Mouse (Mus musculus) intestine, embryonic 15.5 days (tissue): Measurements from ENCODE around the gene Sec61a2. TPM values are rescaled to one million over a fixed set of nuclear protein-coding genes. Genes with fewer than 3 reads are reported as not detected.
A peak's percentile ranks its signal among the peaks of the same experiment; 100 is the strongest.

Experiments
- ATAC-seq: fragments of 200-750 bp; cut with Nextera tagmentation; 2 replicates; pipeline ENCODE4 v1.8.0; 2017; ENCODE audit warnings: moderate TSS enrichment, moderate library complexity
- H3K27ac ChIP-seq: fragments of 300-500 bp; sonication (generic); 2 replicates; pipeline ENCODE4 v1.5.1; 2015; ENCODE audit warnings: mild to moderate bottlenecking, inconsistent platforms
- H3K27me3 ChIP-seq: fragments of 300-500 bp; sonication (generic); replicated peaks from 2 replicates; pipeline ENCODE4 v1.6.1; 2015; ENCODE audit warnings: inconsistent platforms
- H3K36me3 ChIP-seq: fragments of 300-500 bp; sonication (generic); 2 replicates; pipeline ENCODE4 v1.6.1; 2015; ENCODE audit warnings: inconsistent platforms
- H3K4me1 ChIP-seq: fragments of 300-500 bp; sonication (generic); replicated peaks from 2 replicates; pipeline ENCODE4 v1.6.1; 2015; ENCODE audit warnings: inconsistent platforms
- H3K4me2 ChIP-seq: fragments of 300-500 bp; sonication (generic); replicated peaks from 2 replicates; pipeline ENCODE4 v1.6.1; 2015; ENCODE audit warnings: mild to moderate bottlenecking, inconsistent platforms
- H3K4me3 ChIP-seq: fragments of 300-500 bp; sonication (generic); replicated peaks from 2 replicates; pipeline ENCODE4 v1.5.1; 2015; ENCODE audit warnings: inconsistent platforms
- H3K9ac ChIP-seq: fragments of 300-500 bp; sonication (generic); 2 replicates; pipeline ENCODE4 v1.6.1; 2015; ENCODE audit warnings: inconsistent platforms
- H3K9me3 ChIP-seq: fragments of 300-500 bp; sonication (generic); 2 replicates; pipeline ENCODE4 v1.6.1; 2016; ENCODE audit warnings: inconsistent platforms
- WGBS: fragments of 180-500 bp; shearing (Covaris S2); methylation state at CpG from one replicate; pipeline ENCODE4 v1.1.7; 2015; 5-methylcytosine and 5-hydroxymethylcytosine counted together
- polyA plus RNA-seq: library from polyadenylated mRNA; unstranded; fragments of >200 nt; fragmentation: Nextera tagmentation; extraction: Ambion mirVana; gene quantifications from 2 replicates; pipeline ENCODE4 v1.2.1, GENCODE M21; 2015

Gene Sec61a2
- polyA plus RNA-seq, 1 experiment from 2014 or later: 62.3 TPM

DNA sequence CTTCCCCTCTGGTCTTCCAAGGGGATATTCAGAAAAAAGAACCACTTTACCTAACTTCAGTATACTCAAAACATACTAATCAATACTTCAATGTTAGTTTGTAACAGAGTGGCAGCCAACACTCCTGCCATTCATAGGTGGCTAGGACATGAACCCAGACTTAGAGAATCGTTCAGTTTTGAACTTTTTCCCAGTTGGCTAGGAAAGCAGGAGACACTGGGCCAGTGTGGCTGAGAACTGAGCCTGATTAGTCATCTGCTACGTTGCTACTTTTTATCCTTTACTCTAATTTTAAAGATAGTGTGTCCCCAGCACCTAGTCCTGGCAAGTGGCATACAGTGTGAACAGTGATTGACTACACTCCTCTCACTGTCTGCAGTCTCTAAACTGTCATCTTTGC lies 27.6 kb downstream of the Sec61a2 start:
- no peaks in the 10 kb centered on the region for H3K4me1 ChIP-seq
- H3K27ac ChIP-seq: no peak overlapping the region
- no peak for ATAC-seq
- no peaks in the 10 kb centered on the region for H3K9me3 ChIP-seq
- no peaks in the 10 kb centered on the region for H3K27me3 ChIP-seq
- no peak overlapping the region for H3K4me3 ChIP-seq
- peaks cover 16% of the 10 kb centered on the region for H3K36me3 ChIP-seq
- H3K4me2 ChIP-seq: no peak overlapping the region
- 86% methylated on average over 2 of the region's 2 CpGs for WGBS
- no peak overlapping the region for H3K9ac ChIP-seq

DNA sequence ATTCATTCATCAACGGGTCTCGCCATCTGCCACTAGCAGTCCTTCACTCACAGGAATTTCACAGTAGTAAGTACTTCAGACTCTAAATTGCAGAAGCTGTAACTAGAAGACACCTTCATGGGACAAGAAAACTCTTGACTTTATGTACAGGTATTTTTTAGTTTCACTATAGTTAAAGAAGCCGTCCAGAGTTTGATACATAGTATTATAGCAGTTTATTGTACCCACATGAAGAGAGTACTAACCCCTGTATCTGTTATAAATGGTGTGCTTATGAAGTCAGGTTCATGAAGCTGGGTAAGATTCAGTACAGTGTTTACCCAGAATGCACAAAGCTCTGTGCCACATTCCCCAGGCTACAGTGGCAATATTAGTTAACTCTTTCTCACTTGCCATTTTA lies 32.4 kb downstream of the Sec61a2 start, which contains the start of gene Gm13199:
Gm13199 (minus strand) TSS at position 101 of the 400 bp plus-strand sequence.
- Histone ChIP-seq H3K4me1 (no peaks in the 10 kb centered on the region), H3K9ac (no peak within 1 kb of the TSS), H3K4me2 (no peak within 1 kb of the TSS), H3K27ac (no peak within 1 kb of the TSS), H3K27me3 (no peaks in the 10 kb centered on the region), H3K9me3 (no peaks in the 10 kb centered on the region), H3K36me3 (peaks cover 26% of the 10 kb centered on the region), H3K4me3 (no peak within 1 kb of the TSS)
- ATAC-seq: no peak
- WGBS: 94% methylated on average over 3 of the region's 3 CpGs

DNA sequence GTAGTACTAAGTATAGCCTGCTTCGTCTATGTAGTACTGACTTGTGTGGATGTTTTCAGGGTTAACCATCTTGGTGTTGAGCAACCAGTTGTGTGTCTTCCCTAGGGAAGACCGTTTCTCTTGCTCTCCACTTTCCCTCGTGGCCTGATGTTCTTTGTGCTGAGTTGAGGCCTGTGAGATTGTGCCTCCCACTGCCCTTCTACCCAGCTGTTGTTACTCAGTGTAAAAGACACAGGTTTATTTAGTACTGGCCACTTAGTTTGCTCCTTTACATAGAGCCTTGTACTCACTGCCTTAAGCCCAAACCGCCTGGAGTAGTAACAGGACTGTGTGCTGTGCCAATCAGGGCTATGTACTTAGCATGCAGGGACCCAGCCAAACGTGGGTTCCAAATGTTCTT lies 43.4 kb downstream of the Sec61a2 start:
- Histone ChIP-seq H3K9ac (no peak overlapping the region), H3K27ac (no peak overlapping the region), H3K4me2 (no peak overlapping the region), H3K9me3 (no peaks in the 10 kb centered on the region), H3K27me3 (no peaks in the 10 kb centered on the region), H3K4me1 (no peaks in the 10 kb centered on the region), H3K4me3 (no peak overlapping the region), H3K36me3 (peaks cover 5% of the 10 kb centered on the region)
- no peak for ATAC-seq
- WGBS: 87% methylated on average over 5 of the region's 5 CpGs

DNA sequence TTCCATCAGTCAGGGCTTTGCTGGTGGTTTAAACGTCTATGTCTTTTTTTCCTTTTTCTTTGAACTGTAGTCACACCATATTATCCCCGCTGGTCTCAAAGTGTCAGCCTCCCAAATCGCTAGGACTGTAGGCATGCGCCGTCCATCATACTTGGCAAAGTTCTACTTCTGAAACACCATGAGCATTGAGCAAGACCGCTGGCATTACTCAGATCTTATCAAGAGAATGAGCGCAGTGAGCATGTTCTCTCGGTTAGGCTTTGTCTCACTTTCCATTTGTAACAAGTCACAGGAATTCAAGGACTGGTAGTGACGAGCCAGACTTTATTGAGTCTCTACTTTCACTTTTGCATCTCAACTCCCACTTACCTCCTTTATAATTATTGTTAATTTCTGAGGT lies 44.1 kb downstream of the Sec61a2 start:
- H3K27me3 ChIP-seq: no peaks in the 10 kb centered on the region
- ATAC-seq: no peak
- H3K27ac ChIP-seq: no peak overlapping the region
- 89% methylated on average over 9 of the region's 9 CpGs for WGBS
- no peaks in the 10 kb centered on the region for H3K9me3 ChIP-seq
- H3K4me2 ChIP-seq: no peak overlapping the region
- no peak overlapping the region for H3K4me3 ChIP-seq
- no peak overlapping the region for H3K9ac ChIP-seq
- peaks cover 5% of the 10 kb centered on the region for H3K36me3 ChIP-seq
- H3K4me1 ChIP-seq: 0 out of 2 replicates have a peak, but pooled peaks cover 5% of the 10 kb centered on the region

DNA sequence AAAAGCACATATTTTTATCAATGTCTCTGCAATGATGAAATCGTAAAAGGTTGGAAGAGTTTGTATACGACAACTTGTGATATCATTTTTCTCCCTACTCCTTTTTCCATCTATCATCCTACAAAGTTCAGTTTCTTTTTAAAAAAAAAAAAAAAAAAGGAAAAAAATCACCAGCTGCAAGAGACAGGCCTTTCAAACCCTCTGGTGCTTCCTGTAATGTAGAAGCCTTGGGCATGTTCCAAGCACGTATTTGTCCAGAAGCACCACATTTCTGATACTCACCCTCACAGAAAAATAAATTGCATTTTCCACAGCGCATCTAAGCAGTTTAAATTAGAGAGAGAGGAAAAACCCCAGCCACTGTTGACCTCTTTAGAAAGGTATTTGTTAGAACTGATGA lies 49.4 kb downstream of the Sec61a2 start:
- 0 out of 2 replicates have a peak, but pooled peaks cover 5% of the 10 kb centered on the region for H3K4me1 ChIP-seq
- H3K36me3 ChIP-seq: peaks cover 11% of the 10 kb centered on the region
- peak overlapping the region; percentile 63 for H3K4me3 ChIP-seq
- WGBS: 14% methylated on average over 4 of the region's 4 CpGs
- H3K27ac ChIP-seq: no peak overlapping the region
- no peak for ATAC-seq
- peak overlapping the region; percentile 87; the same call in 1 of the 2 replicates for H3K9ac ChIP-seq
- no peaks in the 10 kb centered on the region for H3K9me3 ChIP-seq
- H3K27me3 ChIP-seq: no peaks in the 10 kb centered on the region
- H3K4me2 ChIP-seq: peak overlapping the region; percentile 52

DNA sequence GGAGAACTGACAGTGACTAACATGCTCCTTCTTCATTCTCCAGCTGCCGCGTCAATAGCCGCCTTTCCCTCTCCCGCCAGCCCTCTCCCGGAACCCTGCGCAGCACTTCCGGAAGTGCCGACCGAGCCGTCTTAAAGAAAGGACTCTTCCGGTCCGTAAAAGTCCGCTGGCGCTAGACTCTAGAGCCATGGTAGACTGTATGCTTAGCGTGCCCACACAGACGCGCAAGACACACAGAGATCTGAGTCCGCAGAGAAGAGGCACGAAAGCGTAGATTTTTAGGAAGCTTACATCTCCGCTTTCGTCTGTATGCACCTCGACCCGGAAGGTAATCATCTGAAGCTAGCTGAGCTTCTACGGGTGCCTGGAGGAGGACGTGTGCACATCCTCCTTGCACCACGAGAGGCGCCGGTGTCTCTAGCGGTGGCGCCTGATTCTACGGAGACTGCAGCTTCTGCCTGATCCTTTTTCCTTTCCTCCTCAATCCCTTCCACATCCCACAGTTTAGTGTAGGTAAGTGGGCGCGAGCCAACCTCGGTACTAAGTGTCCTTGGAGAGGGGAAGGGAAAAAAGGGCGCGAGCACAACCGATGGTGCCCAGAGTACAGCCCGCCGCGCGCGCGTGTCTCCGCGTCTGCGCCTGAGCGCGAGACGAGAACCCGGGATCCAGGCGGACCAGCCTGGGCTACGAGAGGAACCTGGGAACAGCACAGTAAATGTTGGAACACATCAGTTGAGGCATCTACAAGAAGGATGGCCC lies 50.2 kb downstream of the Sec61a2 start, which contains the start of the genes Nudt5 and Cdc123:
Nudt5 (plus strand) TSS at position 147 of the 759 bp plus-strand sequence.
Cdc123 (minus strand) TSS at position 292 of the 759 bp plus-strand sequence.
- peak; percentile 98 for ATAC-seq
- under 1% methylated on average over 53 of the region's 53 CpGs for WGBS

DNA sequence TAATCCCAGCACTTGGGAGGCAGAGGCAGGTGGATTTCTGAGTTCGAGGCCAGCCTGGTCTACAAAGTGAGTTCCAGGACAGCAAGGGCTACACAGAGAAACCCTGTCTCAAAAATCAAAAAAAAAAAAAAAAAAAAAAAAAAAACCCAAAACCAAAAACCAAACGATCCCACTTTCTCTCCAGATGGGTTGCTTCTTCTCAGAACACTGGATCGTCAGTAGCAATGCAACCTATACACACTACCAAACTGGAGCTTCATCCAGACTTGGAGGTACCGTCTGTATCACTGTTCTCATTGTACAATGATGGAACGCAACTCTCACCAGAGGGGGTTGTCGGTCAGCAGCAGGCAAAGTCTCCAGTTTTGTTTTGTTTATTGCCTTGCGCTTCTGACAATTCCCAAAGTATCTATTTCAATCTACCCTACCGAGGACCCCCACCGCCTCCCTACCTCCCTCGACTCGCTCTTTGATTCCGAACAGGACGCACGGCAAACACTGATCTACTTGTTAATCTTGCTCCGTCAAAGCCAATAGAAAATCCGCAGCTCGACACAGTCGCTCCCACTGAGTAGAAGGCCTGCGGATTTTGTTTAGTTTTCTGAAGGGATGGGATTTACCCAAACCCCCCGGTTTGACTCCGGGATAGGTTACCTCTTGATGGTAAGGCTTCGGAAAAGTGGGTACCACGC lies 50.9 kb downstream of the Sec61a2 start:
- ATAC-seq: peak; percentile 57
- Histone ChIP-seq H3K4me3 (peak overlapping the region; percentile 63), H3K27ac (peak overlapping the region; percentile 94), H3K9me3 (no peaks in the 10 kb centered on the region), H3K4me2 (peak overlapping the region; percentile 61), H3K36me3 (peaks cover 24% of the 10 kb centered on the region), H3K27me3 (no peaks in the 10 kb centered on the region), H3K4me1 (0 out of 2 replicates have a peak, but pooled peaks cover 5% of the 10 kb centered on the region), H3K9ac (peak overlapping the region; percentile 87)
- 4% methylated on average over 23 of the region's 23 CpGs for WGBS

More for the DNA sequence above, 50.2 kb downstream of the Sec61a2 start, which contains the start of the genes Nudt5 and Cdc123:
- Histone ChIP-seq H3K4me2 (peak within 1 kb of the TSS; percentile 61), H3K27ac (peak within 1 kb of the TSS; percentile 94), H3K4me3 (peak within 1 kb of the TSS; percentile 63), H3K4me1 (0 out of 2 replicates have a peak, but pooled peaks cover 5% of the 10 kb centered on the region), H3K9me3 (no peaks in the 10 kb centered on the region), H3K27me3 (no peaks in the 10 kb centered on the region), H3K9ac (peak within 1 kb of the TSS; percentile 87), H3K36me3 (peaks cover 19% of the 10 kb centered on the region)

DNA sequence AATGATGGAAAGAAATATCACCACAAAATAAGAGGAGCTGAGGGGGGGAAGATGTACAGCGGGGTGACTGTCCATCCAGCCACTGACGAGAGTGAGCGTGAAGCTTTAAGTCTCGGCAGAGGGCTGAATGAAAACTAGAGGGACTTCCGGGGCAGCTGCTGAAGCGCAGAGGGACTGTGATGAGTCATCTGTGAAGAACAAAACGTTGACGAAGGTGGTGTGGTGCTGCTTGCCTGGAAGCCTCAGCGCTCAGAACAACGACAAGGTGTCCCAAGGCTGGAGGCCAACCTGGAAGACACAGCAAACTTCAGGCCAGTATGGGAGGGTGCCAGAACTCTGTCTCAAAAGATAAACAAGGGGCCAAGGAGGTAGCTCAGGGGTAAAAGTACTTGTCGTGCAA lies 54.4 kb downstream of the Sec61a2 start:
- no peaks in the 10 kb centered on the region for H3K27me3 ChIP-seq
- H3K27ac ChIP-seq: no peak overlapping the region
- H3K4me2 ChIP-seq: no peak overlapping the region
- no peak overlapping the region for H3K9ac ChIP-seq
- peaks cover 23% of the 10 kb centered on the region for H3K36me3 ChIP-seq
- 95% methylated on average over 11 of the region's 11 CpGs for WGBS
- ATAC-seq: no peak
- H3K4me3 ChIP-seq: no peak overlapping the region
- no peaks in the 10 kb centered on the region for H3K9me3 ChIP-seq
- no peaks in the 10 kb centered on the region for H3K4me1 ChIP-seq

DNA sequence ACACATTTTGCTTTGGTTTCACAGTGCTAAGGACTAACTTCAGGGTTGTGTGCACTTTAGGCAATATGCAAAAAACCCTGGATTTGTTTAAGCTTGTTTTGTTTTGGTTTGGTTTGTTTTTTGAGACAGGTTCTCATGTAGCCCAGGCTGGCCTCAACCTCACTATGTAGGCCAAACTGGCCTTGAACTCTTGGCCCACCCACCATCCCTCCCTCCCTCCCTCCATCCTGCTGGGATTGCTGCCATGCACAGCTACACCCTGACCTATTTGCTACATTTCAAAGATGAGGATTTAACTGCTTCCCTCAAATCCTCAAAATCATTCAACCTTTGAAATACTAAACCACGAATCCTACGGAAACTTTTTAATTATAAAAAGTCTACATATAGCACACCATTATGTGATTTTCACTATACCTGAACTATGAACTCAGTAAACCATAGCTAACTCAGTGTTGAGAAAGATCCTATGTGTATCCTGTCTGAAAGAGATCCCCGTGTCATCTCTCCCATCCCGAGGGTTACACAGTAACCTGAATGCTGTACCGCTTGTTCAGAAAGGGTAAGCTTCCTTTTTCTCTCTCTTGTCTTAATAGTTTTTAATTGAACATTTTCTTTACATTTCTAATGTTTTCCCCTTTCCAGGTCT lies 69.8 kb downstream of the Sec61a2 start:
- WGBS: 94% methylated on average over 5 of the region's 5 CpGs
- no peaks in the 10 kb centered on the region for H3K27me3 ChIP-seq
- H3K4me3 ChIP-seq: no peak overlapping the region
- peaks cover 15% of the 10 kb centered on the region for H3K36me3 ChIP-seq
- H3K27ac ChIP-seq: no peak overlapping the region
- H3K4me2 ChIP-seq: no peak overlapping the region
- no peak for ATAC-seq
- no peak overlapping the region for H3K9ac ChIP-seq
- no peaks in the 10 kb centered on the region for H3K9me3 ChIP-seq
- no peaks in the 10 kb centered on the region for H3K4me1 ChIP-seq

DNA sequence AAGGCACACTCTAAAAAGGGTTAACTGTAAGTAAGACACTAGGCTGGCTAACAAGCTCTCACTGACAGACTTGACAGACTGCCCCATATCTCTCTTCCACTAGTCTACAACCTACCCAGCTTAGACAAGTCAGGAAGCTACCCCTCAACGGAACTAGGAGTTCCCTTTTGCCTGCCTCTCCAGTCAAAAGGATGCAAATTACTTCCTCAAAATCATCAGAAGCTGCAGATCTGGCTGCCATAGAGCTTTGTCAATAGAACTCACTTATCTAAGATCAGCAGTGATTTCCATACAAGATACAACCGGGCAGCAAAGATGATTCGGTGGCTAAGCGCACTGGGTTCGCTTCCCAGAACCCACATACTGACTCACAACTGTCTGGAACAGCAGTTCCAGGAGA lies 70.5 kb downstream of the Sec61a2 start:
- H3K27ac ChIP-seq: no peak overlapping the region
- no peak overlapping the region for H3K4me3 ChIP-seq
- WGBS: 79% methylated on average over 5 of the region's 5 CpGs
- H3K36me3 ChIP-seq: peaks cover 19% of the 10 kb centered on the region
- H3K9ac ChIP-seq: no peak overlapping the region
- ATAC-seq: no peak
- no peaks in the 10 kb centered on the region for H3K9me3 ChIP-seq
- H3K4me1 ChIP-seq: no peaks in the 10 kb centered on the region
- H3K4me2 ChIP-seq: no peak overlapping the region
- H3K27me3 ChIP-seq: no peaks in the 10 kb centered on the region

DNA sequence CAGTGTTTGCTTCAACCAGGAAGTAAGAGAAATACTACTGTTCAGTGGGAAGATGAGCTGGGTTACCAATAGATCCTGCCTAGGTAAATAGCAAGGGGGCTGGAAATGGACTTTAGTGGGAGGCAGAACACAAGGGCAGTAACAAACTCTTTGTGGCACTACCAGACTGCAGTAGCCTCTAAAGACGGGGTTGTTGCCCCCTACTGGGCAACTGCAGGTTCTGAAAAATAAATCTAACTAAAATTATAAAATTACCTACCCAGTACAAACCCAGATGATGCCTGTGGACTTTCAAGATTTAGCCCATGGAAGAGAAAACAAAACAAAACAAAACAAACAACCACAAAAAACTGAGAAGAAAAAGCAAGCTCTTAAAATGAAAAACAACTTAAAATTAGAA lies 71.0 kb downstream of the Sec61a2 start:
- H3K9ac ChIP-seq: no peak overlapping the region
- peaks cover 22% of the 10 kb centered on the region for H3K36me3 ChIP-seq
- no peak overlapping the region for H3K4me2 ChIP-seq
- no peak for ATAC-seq
- 36% methylated on average over 1 of the region's 1 CpGs for WGBS
- no peaks in the 10 kb centered on the region for H3K27me3 ChIP-seq
- no peaks in the 10 kb centered on the region for H3K9me3 ChIP-seq
- H3K27ac ChIP-seq: no peak overlapping the region
- no peak overlapping the region for H3K4me3 ChIP-seq
- H3K4me1 ChIP-seq: no peaks in the 10 kb centered on the region

DNA sequence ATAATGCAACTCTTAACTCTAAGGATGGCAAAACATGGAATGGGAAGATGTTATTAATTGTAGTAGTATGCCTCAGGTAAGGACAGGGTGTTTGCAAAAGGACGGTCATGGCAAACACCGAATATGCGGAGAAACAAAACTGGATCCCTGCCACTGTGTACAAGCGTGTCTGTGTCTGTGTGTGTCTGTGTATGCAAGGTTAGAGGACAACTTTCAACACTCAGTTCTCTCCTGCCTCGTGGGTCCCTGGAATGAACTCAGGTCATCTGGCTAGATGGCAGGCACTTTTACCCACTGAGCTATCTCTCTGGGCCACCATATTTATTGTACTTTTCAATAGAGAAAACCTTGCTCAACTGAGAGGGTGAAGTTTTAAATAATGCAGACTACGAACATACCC lies 72.8 kb downstream of the Sec61a2 start:
- Histone ChIP-seq H3K27me3 (no peaks in the 10 kb centered on the region), H3K4me1 (no peaks in the 10 kb centered on the region), H3K4me3 (no peak overlapping the region), H3K4me2 (no peak overlapping the region), H3K36me3 (peaks cover 31% of the 10 kb centered on the region), H3K27ac (no peak overlapping the region), H3K9me3 (no peaks in the 10 kb centered on the region), H3K9ac (no peak overlapping the region)
- no peak for ATAC-seq
- WGBS: 94% methylated on average over 6 of the region's 6 CpGs
